Mouse (Mus musculus) retina, postnatal 7 days (tissue): ENCODE results near the gene Pola2.

Experiments used
- DNase-seq: peaks from one replicate; pipeline ENCODE4 v3.0.0-alpha.2; 2012; ENCODE audit warnings: low read depth, low spot score

Gene Pola2

DNA sequence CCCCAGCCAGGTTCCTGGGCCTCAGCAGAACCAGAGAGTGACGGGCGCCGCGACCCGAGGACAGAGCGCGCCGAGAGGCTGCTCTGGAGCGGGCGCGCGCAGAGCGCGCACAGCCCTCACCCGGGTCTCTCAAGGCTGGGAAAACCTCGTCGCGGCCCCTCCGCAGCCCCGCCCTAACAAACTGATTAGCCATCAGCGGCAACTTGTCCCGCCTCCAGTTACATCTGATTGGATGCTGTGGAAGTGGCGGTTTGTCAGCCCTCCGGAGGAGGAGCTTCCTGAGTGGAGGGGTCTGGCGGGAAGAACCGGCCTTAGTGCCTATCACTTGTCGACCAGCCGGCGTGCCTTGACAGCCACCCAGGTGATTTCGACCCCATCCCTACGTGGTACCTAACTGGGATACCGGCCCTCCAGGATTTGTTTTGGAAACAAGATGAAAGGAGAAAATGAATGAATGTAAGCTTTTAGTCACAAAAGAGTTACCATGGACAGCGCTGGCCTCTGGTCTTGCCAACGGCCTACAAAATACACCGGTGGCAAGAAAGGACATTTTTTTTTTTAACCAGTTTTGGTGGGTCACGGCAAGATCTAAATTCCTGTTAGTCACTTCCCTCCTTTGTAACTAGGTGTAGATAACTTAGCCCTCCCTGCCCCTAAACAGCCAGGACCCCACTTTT lies 69.9 kb downstream of the Pola2 start, which contains the start of gene Tigd3:
Tigd3 (minus strand) TSS at position 148 of the 677 bp plus-strand sequence.
- DNase-seq = peak; percentile 91

- no peak for DNase-seq
Measured at GRCm38 (mm10) chr19:5893282-5894001, 70.6 kb downstream of the Pola2 start.

GRCm38 (mm10) chr19:5892735-5893134 lies 71.3 kb downstream of the Pola2 start:
- DNase-seq = no peak

GRCm38 (mm10) chr19:5892262-5892661 lies 71.7 kb downstream of the Pola2 start:
- DNase-seq = no peak

DNA sequence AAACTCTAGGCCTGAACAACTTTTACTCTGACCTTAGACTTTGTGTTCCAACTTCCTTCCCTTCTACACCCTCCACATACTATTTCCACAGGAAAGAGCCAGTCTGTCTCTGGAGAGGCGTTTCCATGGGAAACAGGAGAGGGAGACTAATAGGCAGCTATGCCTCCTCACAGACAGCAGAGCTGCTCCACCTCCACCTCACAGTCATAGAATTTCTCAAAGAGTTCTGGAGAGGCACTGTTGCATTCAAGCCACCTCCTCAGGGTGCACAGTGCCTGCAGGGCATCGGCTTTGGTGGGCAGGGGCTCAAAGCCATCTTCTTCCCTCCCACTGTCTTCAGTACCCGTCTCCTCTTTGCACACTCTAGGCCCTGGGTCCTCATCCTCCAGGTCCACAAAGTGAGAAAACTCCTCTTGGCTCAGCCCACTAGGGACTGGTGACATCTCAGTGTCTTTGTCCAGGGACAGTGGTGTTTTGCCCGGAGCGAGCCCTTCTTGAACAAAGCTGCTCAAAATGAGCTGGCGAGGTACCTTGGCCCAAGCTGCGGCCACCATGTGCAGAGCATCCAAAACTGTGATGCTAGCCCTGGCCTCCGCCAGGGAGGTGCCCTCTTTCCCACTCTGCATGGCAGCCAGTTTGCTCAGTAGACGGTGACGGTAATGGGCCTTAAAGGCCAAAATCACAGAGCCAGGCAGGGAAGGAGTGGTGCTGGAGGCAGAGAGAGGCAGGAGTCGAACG lies 72.3 kb downstream of the Pola2 start:
- no peak for DNase-seq
